Mouse (Mus musculus) hindbrain, embryonic 14.5 days (tissue): Measurements from ENCODE around the gene Chn2. TPM values are rescaled to one million over a fixed set of nuclear protein-coding genes. Genes with fewer than 3 reads are reported as not detected.

Experiments used
- ATAC-seq: fragments of 200-750 bp; cut with Nextera tagmentation; 2 replicates; pipeline ENCODE4 v1.8.0; 2017; ENCODE audit warnings: moderate number of reproducible peaks, mild to moderate bottlenecking, moderate TSS enrichment, moderate library complexity; ENCODE audit not compliant: low FRiP score
- DNase-seq: peaks from one replicate; pipeline ENCODE4 v3.0.0-alpha.2; 2015; ENCODE audit warnings: low spot score
- H3K27ac ChIP-seq: fragments of 300-500 bp; sonication (generic); 2 replicates; pipeline ENCODE4 v1.5.1; 2014; ENCODE audit warnings: mild to moderate bottlenecking, moderate library complexity
- H3K27me3 ChIP-seq: fragments of 300-500 bp; sonication (generic); 2 replicates; pipeline ENCODE4 v1.6.1; 2014; ENCODE audit warnings: mild to moderate bottlenecking, low read length, mixed read lengths; ENCODE audit not compliant: control insufficient read depth, insufficient read depth
- H3K36me3 ChIP-seq: fragments of 300-500 bp; sonication (generic); replicated peaks from 2 replicates; pipeline ENCODE4 v1.6.1; 2014; ENCODE audit not compliant: control insufficient read depth, insufficient read depth
- H3K4me1 ChIP-seq: fragments of 300-500 bp; sonication (generic); replicated peaks from 2 replicates; pipeline ENCODE4 v1.6.1; 2014; ENCODE audit warnings: antibody characterized with exemption, low read length, mixed read lengths; ENCODE audit not compliant: control insufficient read depth, insufficient read depth
- H3K4me2 ChIP-seq: fragments of 300-500 bp; sonication (generic); replicated peaks from 2 replicates; pipeline ENCODE4 v1.6.1; 2014; ENCODE audit warnings: mild to moderate bottlenecking, moderate library complexity
- H3K4me3 ChIP-seq: fragments of 300-500 bp; sonication (generic); replicated peaks from 2 replicates; pipeline ENCODE4 v1.5.1; 2014; ENCODE audit warnings: mild to moderate bottlenecking, low read length
- H3K9ac ChIP-seq: fragments of 300-500 bp; sonication (generic); 2 replicates; pipeline ENCODE4 v1.6.1; 2014
- H3K9me3 ChIP-seq: fragments of 300-500 bp; sonication (generic); 2 replicates; pipeline ENCODE4 v1.6.1; 2016; ENCODE audit warnings: low read length; ENCODE audit not compliant: control insufficient read depth
- WGBS: fragments of 180-500 bp; shearing (Covaris S2); extraction: QIAGEN DNeasy Blood & Tissue Kit; methylation state at CpG from one replicate; pipeline ENCODE4 v1.1.7; 2014; 5-methylcytosine and 5-hydroxymethylcytosine counted together
- polyA plus RNA-seq: library from polyadenylated mRNA; unstranded; fragments of >200 nt; fragmentation: Nextera tagmentation; extraction: Ambion mirVana; gene quantifications from 2 replicates; pipeline ENCODE4 v1.2.1, GENCODE M21; 2014

Gene Chn2
- polyA plus RNA-seq, 1 experiment from 2014 or later, result 28.3 TPM

GRCm38 (mm10) chr6:54210971-54211370 is 171.6 kb downstream of the Chn2 start:
- Histone ChIP-seq H3K9me3 (no peaks in the 10 kb centered on the region), H3K4me2 (no peak overlapping the region), H3K4me3 (no peak overlapping the region), H3K36me3 (no peaks in the 10 kb centered on the region), H3K27ac (no peak overlapping the region), H3K9ac (no peak overlapping the region), H3K27me3 (no peaks in the 10 kb centered on the region), H3K4me1 (no peaks in the 10 kb centered on the region)
- ATAC-seq (no peak), DNase-seq (no peak)
- WGBS, result 89% methylated on average over 4 of the region's 4 CpGs

GRCm38 (mm10) chr6:54211939-54212338 is 172.6 kb downstream of the Chn2 start:
- H3K9me3 ChIP-seq, result no peaks in the 10 kb centered on the region
- H3K27me3 ChIP-seq, result no peaks in the 10 kb centered on the region
- ATAC-seq, result no peak
- no peak overlapping the region for H3K9ac ChIP-seq
- H3K4me1 ChIP-seq, result no peaks in the 10 kb centered on the region
- H3K4me3 ChIP-seq, result no peak overlapping the region
- no peak overlapping the region for H3K27ac ChIP-seq
- no peaks in the 10 kb centered on the region for H3K36me3 ChIP-seq
- no peak for DNase-seq
- no peak overlapping the region for H3K4me2 ChIP-seq
- WGBS, result 73% methylated on average over 7 of the region's 7 CpGs

- no peak overlapping the region for H3K27ac ChIP-seq
- no peaks in the 10 kb centered on the region for H3K36me3 ChIP-seq
- ATAC-seq (no peak), DNase-seq (no peak)
- H3K4me3 ChIP-seq, result no peak overlapping the region
- no peak overlapping the region for H3K4me2 ChIP-seq
- WGBS, result 90% methylated on average over 7 of the region's 7 CpGs
- H3K9me3 ChIP-seq, result no peaks in the 10 kb centered on the region
- no peaks in the 10 kb centered on the region for H3K27me3 ChIP-seq
- no peak overlapping the region for H3K9ac ChIP-seq
- no peaks in the 10 kb centered on the region for H3K4me1 ChIP-seq
Measured at GRCm38 (mm10) chr6:54213743-54214142, 174.4 kb downstream of the Chn2 start.

GRCm38 (mm10) chr6:54215636-54216035 is 176.3 kb downstream of the Chn2 start:
- Histone ChIP-seq H3K4me2 (no peak overlapping the region), H3K36me3 (no peaks in the 10 kb centered on the region; the same call in 1 of the 2 replicates), H3K9me3 (no peaks in the 10 kb centered on the region), H3K4me1 (no peaks in the 10 kb centered on the region), H3K27ac (no peak overlapping the region), H3K9ac (no peak overlapping the region), H3K4me3 (no peak overlapping the region), H3K27me3 (no peaks in the 10 kb centered on the region)
- 91% methylated on average over 8 of the region's 8 CpGs for WGBS
- ATAC-seq (no peak), DNase-seq (no peak)

GRCm38 (mm10) chr6:54216512-54216911 is 177.2 kb downstream of the Chn2 start:
- 83% methylated on average over 5 of the region's 5 CpGs for WGBS
- ATAC-seq, result no peak
- H3K4me1 ChIP-seq, result no peaks in the 10 kb centered on the region
- no peaks in the 10 kb centered on the region for H3K9me3 ChIP-seq
- H3K36me3 ChIP-seq, result no peaks in the 10 kb centered on the region; the same call in 1 of the 2 replicates
- H3K4me3 ChIP-seq, result no peak overlapping the region
- H3K27me3 ChIP-seq, result no peaks in the 10 kb centered on the region
- no peak overlapping the region for H3K27ac ChIP-seq
- H3K4me2 ChIP-seq, result no peak overlapping the region
- no peak for DNase-seq
- H3K9ac ChIP-seq, result no peak overlapping the region

- DNase-seq, result no peak
- WGBS, result 93% methylated on average over 14 of the region's 14 CpGs
Measured at GRCm38 (mm10) chr6:54220124-54220523, 180.8 kb downstream of the Chn2 start.

GRCm38 (mm10) chr6:54223529-54223928 is 184.2 kb downstream of the Chn2 start:
- H3K4me3 ChIP-seq, result no peak overlapping the region
- H3K27ac ChIP-seq, result no peak overlapping the region
- peaks cover 18% of the 10 kb centered on the region; the same call in 1 of the 2 replicates for H3K4me1 ChIP-seq
- no peak for DNase-seq
- no peaks in the 10 kb centered on the region for H3K27me3 ChIP-seq
- no peak for ATAC-seq
- 90% methylated on average over 4 of the region's 4 CpGs for WGBS
- H3K9ac ChIP-seq, result no peak overlapping the region
- H3K4me2 ChIP-seq, result no peak overlapping the region
- no peaks in the 10 kb centered on the region; the same call in 1 of the 2 replicates for H3K36me3 ChIP-seq
- no peaks in the 10 kb centered on the region for H3K9me3 ChIP-seq

More at GRCm38 (mm10) chr6:54220124-54220523, 180.8 kb downstream of the Chn2 start:
- Histone ChIP-seq H3K4me3 (no peak overlapping the region), H3K9ac (no peak overlapping the region), H3K4me1 (peaks cover 7% of the 10 kb centered on the region; the same call in 1 of the 2 replicates), H3K36me3 (no peaks in the 10 kb centered on the region; the same call in 1 of the 2 replicates), H3K27ac (no peak overlapping the region), H3K4me2 (no peak overlapping the region), H3K9me3 (no peaks in the 10 kb centered on the region), H3K27me3 (no peaks in the 10 kb centered on the region)
- ATAC-seq, result no peak

GRCm38 (mm10) chr6:54224325-54224724 is 185.0 kb downstream of the Chn2 start:
- H3K36me3 ChIP-seq, result no peaks in the 10 kb centered on the region; the same call in 1 of the 2 replicates
- no peak overlapping the region for H3K4me3 ChIP-seq
- DNase-seq, result no peak
- H3K4me2 ChIP-seq, result no peak overlapping the region
- no peak overlapping the region for H3K9ac ChIP-seq
- no peak overlapping the region for H3K27ac ChIP-seq
- no peak for ATAC-seq
- peaks cover 20% of the 10 kb centered on the region; the same call in 1 of the 2 replicates for H3K4me1 ChIP-seq
- 68% methylated on average over 11 of the region's 11 CpGs for WGBS
- no peaks in the 10 kb centered on the region for H3K9me3 ChIP-seq
- no peaks in the 10 kb centered on the region for H3K27me3 ChIP-seq

- Histone ChIP-seq H3K4me1 (peaks cover 20% of the 10 kb centered on the region; the same call in 1 of the 2 replicates), H3K36me3 (no peaks in the 10 kb centered on the region; the same call in 1 of the 2 replicates), H3K4me2 (no peak overlapping the region), H3K27me3 (no peaks in the 10 kb centered on the region), H3K9me3 (no peaks in the 10 kb centered on the region), H3K27ac (no peak overlapping the region), H3K9ac (no peak overlapping the region), H3K4me3 (no peak overlapping the region)
- ATAC-seq (no peak), DNase-seq (no peak)
- 44% methylated on average over 4 of the region's 4 CpGs for WGBS
Measured at GRCm38 (mm10) chr6:54225327-54225726, 186.0 kb downstream of the Chn2 start.

GRCm38 (mm10) chr6:54227061-54227460 is 187.7 kb downstream of the Chn2 start:
- Histone ChIP-seq H3K9ac (no peak overlapping the region), H3K4me3 (no peak overlapping the region), H3K27ac (no peak overlapping the region), H3K27me3 (no peaks in the 10 kb centered on the region), H3K4me2 (no peak overlapping the region), H3K9me3 (no peaks in the 10 kb centered on the region), H3K36me3 (no peaks in the 10 kb centered on the region), H3K4me1 (peaks cover 20% of the 10 kb centered on the region; the same call in 1 of the 2 replicates)
- ATAC-seq (no peak), DNase-seq (no peak)
- WGBS, result 93% methylated on average over 3 of the region's 3 CpGs
